Mouse (Mus musculus) hindbrain, embryonic 16.5 days (tissue): Measurements from ENCODE around the gene Dcxr. TPM values are rescaled to one million over a fixed set of nuclear protein-coding genes. Genes with fewer than 3 reads are reported as not detected.
"Not testable (repeated sequence)": the region's sequence is repeated elsewhere in the genome, so short reads cannot be mapped to it uniquely, and the experiment has no call there.

Source experiments
- ATAC-seq: fragments of 200-750 bp; cut with Nextera tagmentation; 2 replicates; pipeline ENCODE4 v1.8.0; 2017; ENCODE audit warnings: moderate TSS enrichment, moderate library complexity
- H3K27ac ChIP-seq: fragments of 300-500 bp; sonication (generic); 2 replicates; pipeline ENCODE4 v1.5.1; 2014; ENCODE audit warnings: low read depth, mild to moderate bottlenecking, control low read depth, low read length, moderate library complexity
- H3K27me3 ChIP-seq: fragments of 300-500 bp; sonication (generic); replicated peaks from 2 replicates; pipeline ENCODE4 v1.6.1; 2014; ENCODE audit warnings: low read length; ENCODE audit not compliant: control insufficient read depth, insufficient read depth
- H3K36me3 ChIP-seq: fragments of 300-500 bp; sonication (generic); 2 replicates; pipeline ENCODE4 v1.6.1; 2014; ENCODE audit warnings: mild to moderate bottlenecking, low read length, moderate library complexity, mixed read lengths; ENCODE audit not compliant: control insufficient read depth, insufficient read depth
- H3K4me1 ChIP-seq: fragments of 300-500 bp; sonication (generic); 2 replicates; pipeline ENCODE4 v1.6.1; 2014; ENCODE audit warnings: low read depth, low read length; ENCODE audit not compliant: control insufficient read depth, insufficient read depth
- H3K4me2 ChIP-seq: fragments of 300-500 bp; sonication (generic); 2 replicates; pipeline ENCODE4 v1.6.1; 2014; ENCODE audit warnings: mild to moderate bottlenecking, low read length, control low read depth, moderate library complexity
- H3K4me3 ChIP-seq: fragments of 300-500 bp; sonication (generic); 2 replicates; pipeline ENCODE4 v1.5.1; 2014; ENCODE audit warnings: mild to moderate bottlenecking, low read length, control low read depth, moderate library complexity
- H3K9ac ChIP-seq: fragments of 300-500 bp; sonication (generic); 2 replicates; pipeline ENCODE4 v1.6.1; 2014; ENCODE audit warnings: low read depth, mild to moderate bottlenecking, control low read depth, low read length, moderate library complexity
- H3K9me3 ChIP-seq: fragments of 300-500 bp; sonication (generic); 2 replicates; pipeline ENCODE4 v1.6.1; 2014; ENCODE audit warnings: mild to moderate bottlenecking, low read length, moderate library complexity; ENCODE audit not compliant: control insufficient read depth
- WGBS: fragments of 180-500 bp; shearing (Covaris S2); extraction: QIAGEN DNeasy Blood & Tissue Kit; methylation state at CpG from one replicate; pipeline ENCODE4 v1.1.7; 2014; 5-methylcytosine and 5-hydroxymethylcytosine counted together
- polyA plus RNA-seq: library from polyadenylated mRNA; unstranded; fragments of >200 nt; fragmentation: Nextera tagmentation; extraction: Ambion mirVana; gene quantifications from 2 replicates; pipeline ENCODE4 v1.2.1, GENCODE M21; 2015

Gene Dcxr
- 11.1 and 12.7 TPM in 2 replicates for polyA plus RNA-seq

GRCm38 (mm10) chr11:120727169-120727527 lies at the start of gene Dcxr:
Gene Dcxr, minus strand, starts transcription at chr11:120727281.
- no peaks in the 10 kb centered on the region for H3K9me3 ChIP-seq
- ATAC-seq: peak; percentile 87
- under 1% methylated on average over 14 of the region's 14 CpGs for WGBS
- H3K27me3 ChIP-seq: no peaks in the 10 kb centered on the region; the same call in 1 of the 2 replicates
- peaks cover 16% of the 10 kb centered on the region for H3K4me1 ChIP-seq
- H3K36me3 ChIP-seq: peaks cover 7% of the 10 kb centered on the region
- H3K4me2 ChIP-seq: peak within 1 kb of the TSS; percentile 91
- peak within 1 kb of the TSS; percentile 57 for H3K4me3 ChIP-seq
- H3K27ac ChIP-seq: no peak within 1 kb of the TSS
- peak within 1 kb of the TSS; percentile 70 for H3K9ac ChIP-seq

GRCm38 (mm10) chr11:120775774-120776469 lies 48.8 kb upstream of the Dcxr start:
- Histone ChIP-seq H3K9me3 (no peaks in the 10 kb centered on the region), H3K4me1 (0 out of 2 replicates have a peak, but pooled peaks cover 2% of the 10 kb centered on the region), H3K27ac (no peak overlapping the region), H3K4me3 (no peak overlapping the region), H3K36me3 (peaks cover 7% of the 10 kb centered on the region), H3K9ac (no peak overlapping the region), H3K4me2 (no peak overlapping the region), H3K27me3 (no peaks in the 10 kb centered on the region)
- WGBS: 24% methylated on average over 15 of the region's 15 CpGs
- ATAC-seq: peak; percentile 91

- WGBS: 89% methylated on average over 7 of the region's 7 CpGs
- Histone ChIP-seq H3K9me3 (no peaks in the 10 kb centered on the region), H3K27ac (no peak overlapping the region), H3K4me3 (no peak overlapping the region), H3K4me2 (no peak overlapping the region), H3K9ac (no peak overlapping the region), H3K27me3 (no peaks in the 10 kb centered on the region), H3K4me1 (0 out of 2 replicates have a peak, but pooled peaks cover 2% of the 10 kb centered on the region), H3K36me3 (no peaks in the 10 kb centered on the region)
- ATAC-seq: no peak
Observed at GRCm38 (mm10) chr11:120773463-120774190, 46.5 kb upstream of the Dcxr start.

GRCm38 (mm10) chr11:120772749-120773148 lies 45.7 kb upstream of the Dcxr start:
- Histone ChIP-seq H3K27me3 (no peaks in the 10 kb centered on the region), H3K4me1 (0 out of 2 replicates have a peak, but pooled peaks cover 2% of the 10 kb centered on the region), H3K27ac (no peak overlapping the region), H3K36me3 (no peaks in the 10 kb centered on the region), H3K4me2 (no peak overlapping the region), H3K4me3 (no peak overlapping the region), H3K9ac (no peak overlapping the region), H3K9me3 (no peaks in the 10 kb centered on the region)
- ATAC-seq: no peak
- WGBS: 69% methylated on average over 3 of the region's 3 CpGs

GRCm38 (mm10) chr11:120768206-120768605 lies 41.1 kb upstream of the Dcxr start:
- no peak overlapping the region for H3K4me2 ChIP-seq
- WGBS: 50% methylated on average over 1 of the region's 1 CpGs
- H3K9ac ChIP-seq: no peak overlapping the region
- no peaks in the 10 kb centered on the region; the same call in 1 of the 2 replicates for H3K27me3 ChIP-seq
- H3K4me3 ChIP-seq: no peak overlapping the region
- H3K27ac ChIP-seq: no peak overlapping the region
- ATAC-seq: no peak
- H3K9me3 ChIP-seq: no peaks in the 10 kb centered on the region
- no peaks in the 10 kb centered on the region for H3K36me3 ChIP-seq
- H3K4me1 ChIP-seq: no peaks in the 10 kb centered on the region

GRCm38 (mm10) chr11:120767023-120767422 lies 39.9 kb upstream of the Dcxr start:
- H3K4me1 ChIP-seq, H3K4me3 ChIP-seq, H3K27me3 ChIP-seq, H3K36me3 ChIP-seq, H3K9me3 ChIP-seq, H3K9ac ChIP-seq, H3K27ac ChIP-seq, ATAC-seq, H3K4me2 ChIP-seq: not testable (repeated sequence)
- 73% methylated on average over 3 of the region's 7 CpGs for WGBS

GRCm38 (mm10) chr11:120763121-120763999 lies 36.3 kb upstream of the Dcxr start:
- 5% methylated on average over 6 of the region's 23 CpGs for WGBS
- not testable (repeated sequence) for H3K4me1 ChIP-seq, H3K36me3 ChIP-seq, H3K9me3 ChIP-seq, H3K27ac ChIP-seq, H3K9ac ChIP-seq, H3K4me3 ChIP-seq, H3K4me2 ChIP-seq, H3K27me3 ChIP-seq
- ATAC-seq: peak; percentile 34

- 18% methylated on average over 14 of the region's 14 CpGs for WGBS
- H3K27ac ChIP-seq, ATAC-seq, H3K27me3 ChIP-seq, H3K9ac ChIP-seq, H3K4me1 ChIP-seq, H3K4me3 ChIP-seq, H3K4me2 ChIP-seq, H3K36me3 ChIP-seq: not testable (repeated sequence)
- peaks cover 11% of the 10 kb centered on the region for H3K9me3 ChIP-seq
Observed at GRCm38 (mm10) chr11:120762672-120763041, 35.6 kb upstream of the Dcxr start, which contains the start of gene Hmga1b. Gene Hmga1b, plus strand, starts transcription at chr11:120762794.
